Mouse (Mus musculus) brown adipose tissue, adult 24 weeks (tissue): Measurements from ENCODE around the gene Sdc1. TPM values are rescaled to one million over a fixed set of nuclear protein-coding genes. Genes with fewer than 3 reads are reported as not detected.

Experiments
- H3K27ac ChIP-seq: fragments of 200-500 bp; replicated peaks from 2 replicates; pipeline ENCODE4 v1.5.1; 2012; ENCODE audit warnings: low read depth, mild to moderate bottlenecking, low read length
- H3K4me1 ChIP-seq: fragments of 200-500 bp; 2 replicates; pipeline ENCODE4 v1.6.1; 2012; ENCODE audit warnings: low read length, mixed read lengths; ENCODE audit not compliant: control insufficient read depth, insufficient read depth, insufficient read length
- H3K4me3 ChIP-seq: fragments of 200-500 bp; 2 replicates; pipeline ENCODE4 v1.5.1; 2012; ENCODE audit warnings: low read depth, mild to moderate bottlenecking, low read length, moderate library complexity; ENCODE audit not compliant: insufficient read depth
- polyA plus RNA-seq: library from polyadenylated mRNA; stranded (reverse); fragments of >200 nt; gene quantifications from 2 replicates; pipeline ENCODE4 v1.2.4, GENCODE M21; 2012; ENCODE audit not compliant: missing spikeins, insufficient read depth, insufficient read length

The Sdc1 gene
- polyA plus RNA-seq, 1 experiment = 1.7 TPM

- no peak overlapping the region for H3K4me3 ChIP-seq
- H3K27ac ChIP-seq = no peak overlapping the region
- no peaks in the 10 kb centered on the region for H3K4me1 ChIP-seq
Measured at GRCm38 (mm10) chr12:8829032-8829660, 58.0 kb downstream of the Sdc1 start.

GRCm38 (mm10) chr12:8829661-8830040 lies 58.5 kb downstream of the Sdc1 start:
- H3K4me3 ChIP-seq = no peak overlapping the region
- no peak overlapping the region for H3K27ac ChIP-seq
- no peaks in the 10 kb centered on the region for H3K4me1 ChIP-seq

GRCm38 (mm10) chr12:8830967-8831635 lies 60.0 kb downstream of the Sdc1 start:
- Histone ChIP-seq H3K27ac (no peak overlapping the region), H3K4me3 (no peak overlapping the region), H3K4me1 (no peaks in the 10 kb centered on the region)

GRCm38 (mm10) chr12:8831710-8832109 lies 60.6 kb downstream of the Sdc1 start:
- Histone ChIP-seq H3K4me1 (no peaks in the 10 kb centered on the region), H3K4me3 (no peak overlapping the region), H3K27ac (no peak overlapping the region)

- no peak overlapping the region for H3K27ac ChIP-seq
- no peaks in the 10 kb centered on the region; the same call in 1 of the 2 replicates for H3K4me1 ChIP-seq
- H3K4me3 ChIP-seq = no peak overlapping the region
Measured at GRCm38 (mm10) chr12:8840782-8841325, 69.7 kb downstream of the Sdc1 start.

- no peak overlapping the region for H3K4me3 ChIP-seq
- no peaks in the 10 kb centered on the region; the same call in 1 of the 2 replicates for H3K4me1 ChIP-seq
- H3K27ac ChIP-seq = no peak overlapping the region
Measured at GRCm38 (mm10) chr12:8842725-8843124, 71.6 kb downstream of the Sdc1 start.

Other genes starting within 250 kb of the Sdc1 start
- not detected in 2 replicates for gene Slc7a15, start 172.3 kb upstream of the Sdc1 start, polyA plus RNA-seq
- 36.9 and 37.0 TPM in 2 replicates for gene Pum2, start 97.2 kb upstream of the Sdc1 start, polyA plus RNA-seq
- 307 and 401 TPM in 2 replicates for gene Laptm4a, start 150.3 kb downstream of the Sdc1 start, polyA plus RNA-seq
- gene Matn3, start 176.6 kb downstream of the Sdc1 start, polyA plus RNA-seq = not detected in 2 replicates
- 3.1 and 5.9 TPM in 2 replicates for gene Wdr35, start 202.6 kb downstream of the Sdc1 start, polyA plus RNA-seq